Mouse (Mus musculus): Measurements from ENCODE around the gene Grm4. TPM values are rescaled to one million over a fixed set of nuclear protein-coding genes. Genes with fewer than 3 reads are reported as not detected.

Grm4 gene
- polyA plus RNA-seq, 1 experiment from 2014 or later = 0.19 TPM

DNA sequence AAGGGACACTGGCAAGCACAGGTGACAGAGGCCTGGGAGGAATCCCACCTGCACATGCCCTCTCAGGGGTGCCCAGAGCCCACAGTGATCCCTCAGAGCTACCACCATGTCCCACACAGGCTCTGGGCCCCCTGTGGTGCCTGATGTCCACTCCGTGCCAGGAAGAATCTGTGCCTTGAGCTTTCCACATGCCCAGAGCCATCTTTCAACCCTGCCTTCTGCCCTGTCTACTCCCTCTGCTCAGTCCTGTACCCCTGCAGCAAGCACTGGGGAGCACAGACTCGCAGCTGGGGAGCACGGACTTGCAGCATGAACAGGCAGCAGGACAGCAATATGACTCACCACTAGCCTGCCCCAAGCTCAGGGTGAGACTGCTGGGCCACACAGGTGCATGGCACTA is 62.0 kb downstream of the Grm4 start:
- ATAC-seq (ENCODE audit: insufficient read depth, low FRiP score) = no peak
- Histone ChIP-seq H3K9ac (ENCODE audit: low read length) (no peak overlapping the region), H3K4me1 (ENCODE audit: control insufficient read depth, insufficient read depth, low read length) (no peaks in the 10 kb centered on the region), H3K4me2 (ENCODE audit: low read depth, low read length) (no peak overlapping the region), H3K36me3 (ENCODE audit: control insufficient read depth, insufficient read depth, low read length) (no peaks in the 10 kb centered on the region), H3K4me3 (replicated peaks; ENCODE audit: low read length) (no peak overlapping the region), H3K9me3 (replicated peaks; ENCODE audit: control insufficient read depth, low read length) (no peaks in the 10 kb centered on the region), H3K27me3 (ENCODE audit: control insufficient read depth, insufficient read depth, low read length) (no peaks in the 10 kb centered on the region; the same call in 1 of the 2 replicates), H3K27ac (ENCODE audit: low read length) (no peak overlapping the region)
- WGBS = 73% methylated on average over 3 of the region's 3 CpGs

DNA sequence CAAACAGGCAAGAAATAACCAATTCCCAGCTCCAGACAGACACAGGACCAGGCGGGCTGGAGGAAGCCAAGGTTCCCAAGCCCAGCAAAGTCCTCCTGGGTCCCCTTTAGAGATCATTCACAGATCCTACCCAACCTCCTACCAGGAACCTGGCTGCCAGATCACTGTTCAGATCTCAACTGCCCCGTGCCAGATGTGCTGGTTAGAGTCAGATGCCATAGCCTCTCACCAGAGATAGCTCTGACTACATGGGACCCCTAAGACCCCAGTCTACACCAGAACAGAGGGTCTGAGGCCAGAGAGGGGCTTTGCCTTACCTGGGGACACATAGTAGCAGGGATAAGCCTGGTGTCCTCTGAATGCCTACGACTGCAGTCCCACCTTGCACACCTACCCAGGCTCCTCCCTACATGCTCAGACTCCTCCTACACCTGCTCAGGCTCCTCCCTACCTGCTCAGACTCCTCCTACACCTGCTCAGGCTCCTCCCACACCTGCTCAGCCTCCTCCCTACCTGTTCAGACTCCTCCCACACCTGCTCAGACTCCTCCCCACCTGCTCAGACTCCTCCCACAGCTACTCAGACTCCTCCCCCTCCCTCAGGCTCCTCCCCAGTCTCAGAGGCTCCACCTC is 63.2 kb downstream of the Grm4 start:
- Histone ChIP-seq H3K4me2 (ENCODE audit: low read depth, low read length) (no peak overlapping the region), H3K27ac (ENCODE audit: low read length) (no peak overlapping the region), H3K36me3 (ENCODE audit: control insufficient read depth, insufficient read depth, low read length) (no peaks in the 10 kb centered on the region), H3K27me3 (ENCODE audit: control insufficient read depth, insufficient read depth, low read length) (no peaks in the 10 kb centered on the region; the same call in 1 of the 2 replicates), H3K4me1 (ENCODE audit: control insufficient read depth, insufficient read depth, low read length) (no peaks in the 10 kb centered on the region), H3K9me3 (replicated peaks; ENCODE audit: control insufficient read depth, low read length) (no peaks in the 10 kb centered on the region), H3K4me3 (replicated peaks; ENCODE audit: low read length) (no peak overlapping the region), H3K9ac (ENCODE audit: low read length) (no peak overlapping the region)
- WGBS = 77% methylated on average over 3 of the region's 3 CpGs
- ATAC-seq (ENCODE audit: insufficient read depth, low FRiP score) = no peak

DNA sequence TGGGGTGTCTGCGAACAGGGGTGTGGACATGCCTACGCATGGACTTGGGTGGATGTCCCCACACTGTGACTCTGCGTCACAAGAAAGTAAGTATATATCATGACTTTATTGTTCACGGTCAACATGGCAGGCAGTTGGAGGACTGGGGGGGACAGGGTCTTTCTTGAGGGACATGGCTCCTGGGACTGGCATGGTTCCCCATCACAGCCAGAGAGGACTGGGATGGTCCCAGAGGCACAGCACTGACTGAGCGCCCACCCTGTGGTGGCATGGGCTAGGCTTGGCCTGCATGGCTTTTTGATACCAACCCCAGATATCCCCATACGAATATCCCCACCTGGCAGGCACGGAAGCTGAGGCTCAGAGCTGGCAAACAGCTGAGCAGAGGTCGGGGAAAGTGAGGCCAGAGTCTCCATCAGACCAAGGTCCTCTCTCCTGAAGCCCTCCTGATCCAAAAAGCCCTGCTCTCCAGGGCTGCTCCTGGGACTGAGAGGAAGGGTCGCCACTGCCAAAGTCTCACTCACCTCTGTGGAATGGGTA is 64.1 kb downstream of the Grm4 start:
- no peak overlapping the region for H3K27ac ChIP-seq (ENCODE audit: low read length)
- ATAC-seq (ENCODE audit: insufficient read depth, low FRiP score) = no peak
- WGBS = 84% methylated on average over 9 of the region's 9 CpGs

DNA sequence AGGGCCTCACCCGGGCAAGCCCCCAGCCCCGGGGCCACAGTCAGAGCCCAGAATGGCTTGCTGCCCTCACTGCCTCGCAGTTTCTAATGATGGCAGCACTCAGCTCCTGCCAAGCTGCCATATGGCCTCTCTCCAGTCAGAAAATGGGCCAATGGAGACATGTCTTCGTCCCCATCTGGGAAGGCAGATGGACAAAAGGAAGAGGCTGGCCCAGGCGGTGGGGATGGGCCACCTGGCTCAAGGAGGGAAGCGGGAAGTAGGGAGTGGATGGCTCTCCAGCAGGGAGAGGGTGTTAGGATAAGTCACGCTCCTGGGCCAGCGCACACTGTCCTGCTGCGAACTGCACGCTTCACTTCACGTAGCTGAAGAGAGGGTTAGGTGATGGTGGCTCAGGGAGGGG is 64.8 kb downstream of the Grm4 start:
- ATAC-seq (ENCODE audit: insufficient read depth, low FRiP score) = no peak
- no peak overlapping the region for H3K4me3 ChIP-seq (replicated peaks; ENCODE audit: low read length)
- no peak overlapping the region for H3K9ac ChIP-seq (ENCODE audit: low read length)
- no peaks in the 10 kb centered on the region; the same call in 1 of the 2 replicates for H3K27me3 ChIP-seq (ENCODE audit: control insufficient read depth, insufficient read depth, low read length)
- no peaks in the 10 kb centered on the region for H3K9me3 ChIP-seq (replicated peaks; ENCODE audit: control insufficient read depth, low read length)
- whole genome bisulfite sequencing = 72% methylated on average over 11 of the region's 11 CpGs
- no peak overlapping the region for H3K4me2 ChIP-seq (ENCODE audit: low read depth, low read length)
- no peaks in the 10 kb centered on the region for H3K4me1 ChIP-seq (ENCODE audit: control insufficient read depth, insufficient read depth, low read length)
- H3K36me3 ChIP-seq (ENCODE audit: control insufficient read depth, insufficient read depth, low read length) = no peaks in the 10 kb centered on the region
- H3K27ac ChIP-seq (ENCODE audit: low read length) = no peak overlapping the region

More for the DNA sequence above, 64.1 kb downstream of the Grm4 start:
- H3K9me3 ChIP-seq (replicated peaks; ENCODE audit: control insufficient read depth, low read length) = no peaks in the 10 kb centered on the region
- no peaks in the 10 kb centered on the region for H3K4me1 ChIP-seq (ENCODE audit: control insufficient read depth, insufficient read depth, low read length)
- H3K4me2 ChIP-seq (ENCODE audit: low read depth, low read length) = no peak overlapping the region
- no peak overlapping the region for H3K4me3 ChIP-seq (replicated peaks; ENCODE audit: low read length)
- no peaks in the 10 kb centered on the region for H3K36me3 ChIP-seq (ENCODE audit: control insufficient read depth, insufficient read depth, low read length)
- H3K9ac ChIP-seq (ENCODE audit: low read length) = no peak overlapping the region
- H3K27me3 ChIP-seq (ENCODE audit: control insufficient read depth, insufficient read depth, low read length) = no peaks in the 10 kb centered on the region; the same call in 1 of the 2 replicates

DNA sequence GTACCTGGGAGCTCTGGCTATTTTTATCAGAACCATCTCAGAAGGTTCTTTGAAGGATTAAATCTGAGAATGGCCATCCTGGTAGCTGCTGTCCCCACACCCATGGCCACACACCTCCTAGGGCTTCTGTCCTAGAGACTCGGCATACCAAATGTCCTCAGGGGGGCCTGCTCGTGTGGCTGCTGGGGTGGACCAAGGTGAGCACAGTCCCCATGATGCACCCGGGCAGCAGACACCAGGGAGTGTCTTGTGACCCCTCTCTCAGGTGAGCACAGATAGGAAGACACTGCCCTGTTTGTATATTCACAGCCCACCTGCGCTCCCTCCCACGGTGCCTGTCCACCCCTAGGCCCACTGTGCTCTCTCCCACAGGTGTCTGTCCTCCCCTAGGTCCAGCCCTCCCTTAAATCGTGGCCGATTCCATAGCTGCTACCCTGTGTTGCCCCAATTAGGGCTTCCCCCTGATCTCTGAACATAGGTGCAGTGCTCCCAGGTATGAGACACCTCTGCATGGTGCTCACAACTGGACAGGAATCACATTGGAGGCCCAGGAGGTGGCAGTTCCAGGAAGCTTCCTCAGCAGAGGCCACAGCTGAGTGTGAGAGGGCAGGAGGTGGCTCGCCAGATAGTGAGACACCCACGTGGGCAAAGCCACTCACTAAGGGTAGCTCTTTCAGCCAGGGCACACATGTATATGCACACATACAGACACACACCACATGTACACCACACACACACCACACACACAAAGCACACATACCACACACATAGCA is 66.0 kb downstream of the Grm4 start:
- H3K9ac ChIP-seq (ENCODE audit: low read length) = no peak overlapping the region
- H3K27me3 ChIP-seq (ENCODE audit: control insufficient read depth, insufficient read depth, low read length) = no peaks in the 10 kb centered on the region; the same call in 1 of the 2 replicates
- ATAC-seq (ENCODE audit: insufficient read depth, low FRiP score) = no peak
- no peaks in the 10 kb centered on the region for H3K4me1 ChIP-seq (ENCODE audit: control insufficient read depth, insufficient read depth, low read length)
- H3K4me2 ChIP-seq (ENCODE audit: low read depth, low read length) = no peak overlapping the region
- H3K9me3 ChIP-seq (replicated peaks; ENCODE audit: control insufficient read depth, low read length) = no peaks in the 10 kb centered on the region
- 68% methylated on average over 9 of the region's 9 CpGs for WGBS
- no peak overlapping the region for H3K27ac ChIP-seq (ENCODE audit: low read length)
- no peaks in the 10 kb centered on the region for H3K36me3 ChIP-seq (ENCODE audit: control insufficient read depth, insufficient read depth, low read length)
- no peak overlapping the region for H3K4me3 ChIP-seq (replicated peaks; ENCODE audit: low read length)

DNA sequence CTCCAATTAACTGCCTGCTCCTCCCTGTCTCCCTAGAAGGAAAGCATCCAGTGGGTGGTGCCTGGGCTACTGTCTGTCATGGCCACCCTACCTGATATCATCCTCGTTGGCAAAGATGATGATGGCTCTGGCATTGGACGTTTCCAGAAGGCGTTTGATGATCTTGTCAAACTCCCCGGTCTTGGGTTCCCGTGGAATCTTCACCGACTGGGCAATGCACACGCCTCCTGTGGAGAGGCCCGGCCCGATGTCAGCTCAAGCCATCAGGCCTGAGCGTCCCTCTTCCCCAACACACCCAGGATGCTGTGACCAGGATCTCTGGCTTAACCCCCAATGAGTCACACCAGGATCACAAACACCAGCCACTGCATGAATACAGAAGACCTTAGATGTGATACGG is 66.8 kb downstream of the Grm4 start:
- H3K27ac ChIP-seq (ENCODE audit: low read length) = no peak overlapping the region
- H3K9me3 ChIP-seq (replicated peaks; ENCODE audit: control insufficient read depth, low read length) = no peaks in the 10 kb centered on the region
- no peak for ATAC-seq (ENCODE audit: insufficient read depth, low FRiP score)
- H3K9ac ChIP-seq (ENCODE audit: low read length) = no peak overlapping the region
- H3K4me1 ChIP-seq (ENCODE audit: control insufficient read depth, insufficient read depth, low read length) = no peaks in the 10 kb centered on the region
- no peaks in the 10 kb centered on the region for H3K36me3 ChIP-seq (ENCODE audit: control insufficient read depth, insufficient read depth, low read length)
- no peak overlapping the region for H3K4me2 ChIP-seq (ENCODE audit: low read depth, low read length)
- no peaks in the 10 kb centered on the region; the same call in 1 of the 2 replicates for H3K27me3 ChIP-seq (ENCODE audit: control insufficient read depth, insufficient read depth, low read length)
- H3K4me3 ChIP-seq (replicated peaks; ENCODE audit: low read length) = no peak overlapping the region
- WGBS = 81% methylated on average over 11 of the region's 11 CpGs

DNA sequence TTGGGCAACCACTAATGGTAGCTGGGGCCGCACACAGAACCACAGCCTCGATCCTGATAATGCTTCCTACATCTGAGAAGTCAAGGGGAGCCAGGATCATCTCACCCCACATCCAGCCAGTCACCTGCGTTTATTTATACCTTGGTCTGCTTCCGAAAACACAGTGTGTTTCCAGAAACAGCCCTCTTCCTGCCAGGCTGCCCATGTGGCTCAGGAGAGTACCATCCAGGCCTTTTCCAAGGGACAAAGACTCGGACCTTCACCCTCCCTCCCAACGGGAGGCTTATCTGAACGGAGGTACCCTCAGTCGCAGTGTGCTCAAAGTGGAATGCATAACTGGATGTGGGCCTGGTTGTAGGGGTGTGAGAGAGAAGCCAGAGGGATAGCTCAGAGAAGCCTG is 68.2 kb downstream of the Grm4 start:
- H3K27ac ChIP-seq (ENCODE audit: low read length) = no peak overlapping the region
- no peaks in the 10 kb centered on the region for H3K9me3 ChIP-seq (replicated peaks; ENCODE audit: control insufficient read depth, low read length)
- no peak overlapping the region for H3K9ac ChIP-seq (ENCODE audit: low read length)
- H3K4me1 ChIP-seq (ENCODE audit: control insufficient read depth, insufficient read depth, low read length) = no peaks in the 10 kb centered on the region
- H3K4me3 ChIP-seq (replicated peaks; ENCODE audit: low read length) = no peak overlapping the region
- 79% methylated on average over 8 of the region's 8 CpGs for WGBS
- H3K36me3 ChIP-seq (ENCODE audit: control insufficient read depth, insufficient read depth, low read length) = no peaks in the 10 kb centered on the region
- no peak overlapping the region for H3K4me2 ChIP-seq (ENCODE audit: low read depth, low read length)
- ATAC-seq (ENCODE audit: insufficient read depth, low FRiP score) = no peak
- H3K27me3 ChIP-seq (ENCODE audit: control insufficient read depth, insufficient read depth, low read length) = no peaks in the 10 kb centered on the region; the same call in 1 of the 2 replicates

DNA sequence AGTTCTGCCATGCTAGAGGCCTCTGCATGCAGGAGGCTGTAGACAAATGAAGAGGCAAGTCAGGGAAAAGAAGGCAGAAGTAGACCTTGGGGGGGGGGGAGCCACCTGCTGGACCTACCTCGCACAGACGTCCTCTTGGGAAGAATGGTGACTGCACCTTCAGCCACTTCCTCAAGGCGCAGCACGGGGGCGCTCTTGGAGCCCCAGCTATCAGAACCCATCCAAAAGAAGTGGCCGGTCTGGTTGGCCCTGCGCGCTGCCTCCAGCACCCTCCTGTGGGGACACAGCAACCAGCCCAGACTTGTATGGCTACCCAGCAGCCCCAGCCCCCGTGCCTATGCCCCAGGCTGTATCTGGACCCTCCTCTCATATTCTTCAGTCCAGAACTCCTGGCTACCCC is 69.4 kb downstream of the Grm4 start:
- H3K27ac ChIP-seq (ENCODE audit: low read length) = no peak overlapping the region
- no peak overlapping the region for H3K4me2 ChIP-seq (ENCODE audit: low read depth, low read length)
- H3K9me3 ChIP-seq (replicated peaks; ENCODE audit: control insufficient read depth, low read length) = no peaks in the 10 kb centered on the region
- H3K4me3 ChIP-seq (replicated peaks; ENCODE audit: low read length) = no peak overlapping the region
- no peaks in the 10 kb centered on the region for H3K4me1 ChIP-seq (ENCODE audit: control insufficient read depth, insufficient read depth, low read length)
- H3K36me3 ChIP-seq (ENCODE audit: control insufficient read depth, insufficient read depth, low read length) = no peaks in the 10 kb centered on the region
- no peak for ATAC-seq (ENCODE audit: insufficient read depth, low FRiP score)
- 29% methylated on average over 9 of the region's 9 CpGs for WGBS
- H3K27me3 ChIP-seq (ENCODE audit: control insufficient read depth, insufficient read depth, low read length) = no peaks in the 10 kb centered on the region; the same call in 1 of the 2 replicates
- H3K9ac ChIP-seq (ENCODE audit: low read length) = no peak overlapping the region

DNA sequence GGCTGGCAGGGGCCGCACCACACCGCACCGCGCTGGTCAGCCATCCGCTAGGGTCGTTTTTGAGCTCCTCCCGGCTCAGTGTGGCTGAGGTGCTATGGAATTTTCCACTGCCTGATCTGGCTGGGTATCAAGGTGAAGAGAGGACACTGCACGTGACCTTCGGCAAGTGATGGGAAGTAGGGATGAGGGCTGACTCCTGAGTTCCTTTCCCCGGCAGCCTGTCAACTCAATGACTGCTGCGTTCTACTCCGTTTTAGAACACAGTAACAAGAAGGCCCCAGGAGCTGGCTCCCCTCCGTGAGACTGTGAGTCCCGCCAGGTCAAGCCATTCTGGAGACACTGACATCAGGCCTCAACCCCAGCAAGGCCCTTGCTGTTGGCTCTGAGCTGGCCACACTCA is 70.0 kb downstream of the Grm4 start:
- H3K4me2 ChIP-seq (ENCODE audit: low read depth, low read length) = no peak overlapping the region
- H3K9ac ChIP-seq (ENCODE audit: low read length) = no peak overlapping the region
- H3K4me1 ChIP-seq (ENCODE audit: control insufficient read depth, insufficient read depth, low read length) = no peaks in the 10 kb centered on the region
- no peak overlapping the region for H3K27ac ChIP-seq (ENCODE audit: low read length)
- no peaks in the 10 kb centered on the region for H3K36me3 ChIP-seq (ENCODE audit: control insufficient read depth, insufficient read depth, low read length)
- H3K9me3 ChIP-seq (replicated peaks; ENCODE audit: control insufficient read depth, low read length) = no peaks in the 10 kb centered on the region
- H3K4me3 ChIP-seq (replicated peaks; ENCODE audit: low read length) = no peak overlapping the region
- no peaks in the 10 kb centered on the region; the same call in 1 of the 2 replicates for H3K27me3 ChIP-seq (ENCODE audit: control insufficient read depth, insufficient read depth, low read length)
- ATAC-seq (ENCODE audit: insufficient read depth, low FRiP score) = no peak
- WGBS = 88% methylated on average over 14 of the region's 14 CpGs
